Mouse (Mus musculus) MEL (cell line): ENCODE data around the gene Zkscan17. TPM values are rescaled to one million over a fixed set of nuclear protein-coding genes. Genes with fewer than 3 reads are reported as not detected.

ENCODE experiments used
- DNase-seq: peaks from one replicate; pipeline ENCODE4 v3.0.0; 2011; ENCODE audit warnings: low read depth, low spot score
- H3K27ac ChIP-seq: 2 replicates; pipeline ENCODE4 v1.5.1; 2012; ENCODE audit warnings: low read depth, mild to moderate bottlenecking, control low read depth, low read length, moderate library complexity; ENCODE audit not compliant: control insufficient read depth
- H3K27me3 ChIP-seq, 2 experiments: fragments of 150-350 bp in 1 of 2; sonication (generic) in 1 of 2; 2 replicates each; pipeline ENCODE4 v1.6.1; 2012; ENCODE audit warnings: low read length in 2 of 2, mild to moderate bottlenecking in 2 of 2, improper control_type of control experiment in 1 of 2, moderate library complexity in 1 of 2; ENCODE audit not compliant: insufficient read depth in 2 of 2, control insufficient read depth in 1 of 2
- H3K36me3 ChIP-seq, 2 experiments: 2 replicates each; pipeline ENCODE4 v1.6.1; 2012 to 2014; ENCODE audit warnings: low read length in 2 of 2, improper control_type of control experiment in 1 of 2, inconsistent platforms in 1 of 2, mild to moderate bottlenecking in 1 of 2; ENCODE audit not compliant: insufficient read depth in 2 of 2, control insufficient read depth in 1 of 2
- H3K4me1 ChIP-seq, 2 experiments: fragments of 150-350 bp in 1 of 2; sonication (generic) in 1 of 2; 2 replicates each; pipeline ENCODE4 v1.6.1; 2012; ENCODE audit warnings: low read length in 2 of 2, improper control_type of control experiment in 1 of 2, mild to moderate bottlenecking in 1 of 2; ENCODE audit not compliant: insufficient read depth in 2 of 2, control insufficient read depth in 1 of 2
- H3K4me3 ChIP-seq, 2 experiments: fragments of 150-350 bp in 1 of 2; sonication (generic) in 1 of 2; 2 replicates each; pipeline ENCODE4 v1.5.1; 2012; ENCODE audit warnings: low read depth in 2 of 2, low read length in 2 of 2, mild to moderate bottlenecking in 2 of 2, moderate library complexity in 2 of 2, control low read depth in 1 of 2, improper control_type of control experiment in 1 of 2; ENCODE audit not compliant: control insufficient read depth in 1 of 2, insufficient read depth in 1 of 2
- H3K79me2 ChIP-seq: 2 replicates; pipeline ENCODE4 v1.6.1; 2012; ENCODE audit warnings: mild to moderate bottlenecking, low read length, moderate library complexity; ENCODE audit not compliant: control insufficient read depth, poor library complexity, insufficient read depth
- H3K9ac ChIP-seq: 2 replicates; pipeline ENCODE4 v1.6.1; 2012; ENCODE audit warnings: low read depth, mild to moderate bottlenecking, control low read depth, low read length, moderate library complexity; ENCODE audit not compliant: control insufficient read depth, poor library complexity, severe bottlenecking
- H3K9me3 ChIP-seq: fragments of 150-350 bp; sonication (generic); replicated peaks from 2 replicates; pipeline ENCODE4 v1.6.1; 2012; ENCODE audit warnings: mild to moderate bottlenecking, low read length, improper control_type of control experiment, moderate library complexity; ENCODE audit not compliant: insufficient read depth
- CHD1 ChIP-seq: IDR thresholded peaks from 2 replicates; pipeline ENCODE4 v1.6.1; 2012; ENCODE audit warnings: low read depth, mild to moderate bottlenecking, inconsistent platforms, low read length, improper control_type of control experiment
- CHD2 ChIP-seq: IDR thresholded peaks from 2 replicates; pipeline ENCODE4 v1.6.1; 2011; ENCODE audit warnings: low read length, improper control_type of control experiment
- CTCF ChIP-seq, 3 experiments: IDR thresholded peaks in 2 of 3; conservative IDR thresholded peaks in 1 of 3; 2 replicates each; pipeline ENCODE4 v1.5.1; 2011 to 2012; ENCODE audit warnings: low read length in 3 of 3, low read depth in 2 of 3, mild to moderate bottlenecking in 2 of 3, improper control_type of control experiment in 1 of 3, inconsistent platforms in 1 of 3, mixed read lengths in 1 of 3, moderate library complexity in 1 of 3; ENCODE audit not compliant: control insufficient read depth in 1 of 3, insufficient read depth in 1 of 3, poor library complexity in 1 of 3, severe bottlenecking in 1 of 3
- EP300 ChIP-seq, 2 experiments: IDR thresholded peaks; 2 replicates each; pipeline ENCODE4 v1.6.1; 2011; ENCODE audit warnings: improper control_type of control experiment in 2 of 2, low read length in 2 of 2, low read depth in 1 of 2, mild to moderate bottlenecking in 1 of 2
- GABPA ChIP-seq: IDR thresholded peaks from 2 replicates; pipeline ENCODE4 v1.6.1; 2012; ENCODE audit warnings: low read depth, mild to moderate bottlenecking, inconsistent platforms, low read length, improper control_type of control experiment, moderate library complexity
- JUND ChIP-seq: IDR thresholded peaks from 2 replicates; pipeline ENCODE4 v1.6.1; 2011; ENCODE audit warnings: low read depth, mild to moderate bottlenecking, improper control_type of control experiment, low read length
- MAFK ChIP-seq: IDR thresholded peaks from 2 replicates; pipeline ENCODE4 v1.6.1; 2011; ENCODE audit warnings: low read depth, mild to moderate bottlenecking, low read length, improper control_type of control experiment, borderline replicate concordance
- MAX ChIP-seq: IDR thresholded peaks from 2 replicates; pipeline ENCODE4 v1.6.1; 2011; ENCODE audit warnings: low read length, improper control_type of control experiment
- MYB ChIP-seq: IDR thresholded peaks from 2 replicates; pipeline ENCODE4 v1.6.1; 2011; ENCODE audit warnings: mild to moderate bottlenecking, low read depth, low read length, improper control_type of control experiment
- MYC ChIP-seq: IDR thresholded peaks from 2 replicates; pipeline ENCODE4 v1.6.1; 2011; ENCODE audit warnings: low read depth, mild to moderate bottlenecking, low read length, improper control_type of control experiment, moderate library complexity
- NELFE ChIP-seq: IDR thresholded peaks from 2 replicates; pipeline ENCODE4 v1.6.1; 2011; ENCODE audit warnings: low read depth, low read length, improper control_type of control experiment
- POLR2A ChIP-seq, 2 experiments: IDR thresholded peaks; 2 replicates each; pipeline ENCODE4 v1.6.1; 2011 to 2012; ENCODE audit warnings: low read length in 2 of 2, mild to moderate bottlenecking in 2 of 2, control low read depth in 1 of 2, improper control_type of control experiment in 1 of 2, low read depth in 1 of 2, moderate library complexity in 1 of 2; ENCODE audit not compliant: control insufficient read depth in 1 of 2, insufficient read depth in 1 of 2, poor library complexity in 1 of 2
- POLR2AphosphoS2 ChIP-seq: IDR thresholded peaks from 2 replicates; pipeline ENCODE4 v1.6.1; 2011; ENCODE audit warnings: low read length, improper control_type of control experiment
- RAD21 ChIP-seq: IDR thresholded peaks from 2 replicates; pipeline ENCODE4 v1.6.1; 2011; ENCODE audit warnings: mild to moderate bottlenecking, low read depth, low read length, improper control_type of control experiment
- RCOR1 ChIP-seq: IDR thresholded peaks from 2 replicates; pipeline ENCODE4 v1.6.1; 2012; ENCODE audit warnings: low read depth, mild to moderate bottlenecking, inconsistent platforms, low read length, improper control_type of control experiment
- SMC3 ChIP-seq: IDR thresholded peaks from 2 replicates; pipeline ENCODE4 v1.6.1; 2011; ENCODE audit warnings: low read depth, low read length, improper control_type of control experiment
- USF1 ChIP-seq: IDR thresholded peaks from 2 replicates; pipeline ENCODE4 v1.6.1; 2014; ENCODE audit warnings: low read depth, mild to moderate bottlenecking, inconsistent platforms, low read length, improper control_type of control experiment, moderate library complexity
- ZKSCAN1 ChIP-seq: IDR thresholded peaks from 2 replicates; pipeline ENCODE4 v1.6.1; 2012; ENCODE audit warnings: low read depth, mild to moderate bottlenecking, inconsistent platforms, low read length, improper control_type of control experiment, moderate library complexity
- ZMIZ1 ChIP-seq: IDR thresholded peaks from 2 replicates; pipeline ENCODE4 v1.6.1; 2012; ENCODE audit warnings: low read depth, mild to moderate bottlenecking, inconsistent platforms, low read length, improper control_type of control experiment, moderate library complexity
- ZNF384 ChIP-seq: IDR thresholded peaks from 2 replicates; pipeline ENCODE4 v1.6.1; 2012; ENCODE audit warnings: low read depth, mild to moderate bottlenecking, inconsistent platforms, low read length, improper control_type of control experiment
- polyA plus RNA-seq, 2 experiments: library from polyadenylated mRNA; stranded (reverse) in 1 of 2; unstranded in 1 of 2; fragments of >175 nt in 1 of 2; fragments of >200 nt in 1 of 2; gene quantifications; 2 replicates each; pipeline versions ENCODE4 v1.2.1 to v1.2.4; 2012; ENCODE audit warnings: low replicate concordance in 2 of 2, low read depth in 1 of 2; ENCODE audit not compliant: insufficient read length in 2 of 2, insufficient read depth in 1 of 2, missing spikeins in 1 of 2
- total RNA-seq: library from RNA; depleted of rRNA; stranded (reverse); fragments of 300-350 nt; gene quantifications from 2 replicates; pipeline ENCODE4 v1.2.3, GENCODE M21; 2012

The Zkscan17 gene
- total and polyA plus RNA-seq, 3 experiments: 31.7 to 49.6 TPM; not detected in 1

DNA sequence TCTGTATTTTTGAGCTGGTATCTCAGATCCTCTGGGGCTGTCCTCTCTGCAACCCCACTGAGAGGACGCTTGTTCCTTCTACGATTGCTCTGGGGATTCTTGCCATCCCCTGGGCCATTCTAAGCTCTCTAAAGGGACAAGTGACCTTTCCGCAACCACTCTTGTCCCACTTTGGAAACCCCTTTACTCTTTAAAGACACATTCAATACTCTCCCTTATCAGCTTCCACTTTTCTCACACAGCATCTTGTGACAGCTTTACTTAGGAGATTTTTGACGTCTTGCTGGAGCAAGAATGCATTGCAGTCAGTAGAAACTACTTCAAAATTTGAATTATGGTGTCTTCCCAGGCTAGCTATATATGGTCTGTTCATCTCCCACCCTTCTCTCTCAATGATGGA lies 75.5 kb downstream of the Zkscan17 start, which contains the start of gene Snap47:
Gene Snap47, minus strand, starts transcription at position 101 of the 400 bp plus-strand sequence.
- peak within 1 kb of the TSS; percentile 92 for H3K9ac ChIP-seq
- H3K4me3 ChIP-seq: peak within 1 kb of the TSS; percentile 87 to 95
- H3K9me3 ChIP-seq: no peaks in the 10 kb centered on the region
- peak within 1 kb of the TSS; percentile 71 for H3K27ac ChIP-seq
- H3K27me3 ChIP-seq: no peaks in the 10 kb centered on the region
- peaks cover 9 to 10% of the 10 kb centered on the region in 2 experiments for H3K36me3 ChIP-seq
- TF ChIP-seq ZMIZ1: no peak
- TF ChIP-seq NELFE: no peak
- TF ChIP-seq RCOR1: no peak
- TF ChIP-seq EP300 (IDR thresholded peaks at IDR 0.05; ENCODE audit: low read depth in 1 of 2, low read length in 2 of 2): no peak
- TF ChIP-seq MYC: no peak
- TF ChIP-seq GABPA: no peak
- TF ChIP-seq POLR2A (IDR thresholded peaks at IDR 0.05; ENCODE audit: control insufficient read depth in 1 of 2, insufficient read depth in 1 of 2, low read depth in 1 of 2, low read length in 2 of 2, poor library complexity in 1 of 2): no peak
- TF ChIP-seq ZKSCAN1: no peak
- TF ChIP-seq SMC3: no peak
- TF ChIP-seq MAX: no peak
- no peak for TF ChIP-seq USF1
- no peak for TF ChIP-seq MAFK
- TF ChIP-seq RAD21: no peak
- TF ChIP-seq ZNF384: no peak
- TF ChIP-seq CHD2: no peak
- no peak for TF ChIP-seq CTCF (IDR thresholded peaks at IDR 0.05 in 2 of 3, conservative IDR thresholded peaks at IDR 0.05 in 1 of 3; ENCODE audit: control insufficient read depth in 1 of 3, insufficient read depth in 1 of 3, low read depth in 2 of 3, low read length in 3 of 3, poor library complexity in 1 of 3, severe bottlenecking in 1 of 3)
- TF ChIP-seq MYB: no peak
- peak; percentile 25 for DNase-seq
- peaks cover 3 to 16% of the 10 kb centered on the region in 2 experiments; a peak in 3 of 4 replicates for H3K4me1 ChIP-seq
- H3K79me2 ChIP-seq: peaks cover 14% of the 10 kb centered on the region

DNA sequence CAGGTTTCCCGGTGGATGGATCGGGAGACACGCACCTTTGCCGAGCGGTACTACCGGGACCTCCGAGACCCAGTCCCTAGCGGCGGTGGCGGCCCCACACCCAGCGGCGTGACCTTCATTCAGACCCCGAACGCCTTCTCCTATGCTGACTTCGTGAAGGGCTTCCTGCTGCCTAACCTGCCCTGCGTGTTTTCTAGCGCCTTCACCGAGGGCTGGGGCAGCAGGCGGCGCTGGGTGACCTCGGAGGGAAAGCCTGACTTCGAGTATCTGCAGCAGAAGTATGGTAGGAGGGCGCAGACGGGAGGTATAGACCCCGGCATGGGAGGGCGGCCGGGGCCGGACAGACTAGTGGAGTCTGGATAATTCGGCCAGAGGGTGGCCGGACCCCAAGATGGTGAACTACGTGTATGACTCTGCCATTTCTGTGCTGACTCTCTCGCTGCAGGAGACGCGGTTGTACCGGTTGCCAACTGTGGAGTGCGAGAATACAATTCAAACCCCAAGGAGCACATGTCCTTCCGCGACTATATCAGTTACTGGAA lies 76.2 kb downstream of the Zkscan17 start:
- TF ChIP-seq NELFE (no peak), CHD1 (peak; percentile 76; the same call in 1 of the 2 replicates), MAX (peak; percentile 61), POLR2A (IDR thresholded peaks at IDR 0.05; ENCODE audit: control insufficient read depth in 1 of 2, insufficient read depth in 1 of 2, low read depth in 1 of 2, low read length in 2 of 2, poor library complexity in 1 of 2) (peak in 1 of 2 experiments; percentile 67; a peak in 1 of 4 replicates), POLR2AphosphoS2 (no peak), JUND (no peak), MYC (peak; percentile 12; the same call in 1 of the 2 replicates)
- Histone ChIP-seq H3K9me3 (no peaks in the 10 kb centered on the region), H3K4me1 (peaks cover 3 to 16% of the 10 kb centered on the region in 2 experiments; a peak in 3 of 4 replicates), H3K27me3 (no peaks in the 10 kb centered on the region), H3K4me3 (peak overlapping the region; percentile 87 to 95), H3K79me2 (peaks cover 14% of the 10 kb centered on the region), H3K27ac (peak overlapping the region; percentile 71), H3K36me3 (peaks cover 7 to 9% of the 10 kb centered on the region in 2 experiments), H3K9ac (peak overlapping the region; percentile 92)
- peak; percentile 78 for DNase-seq
